Mouse (Mus musculus): ENCODE data around the gene Ifitm6. TPM values are rescaled to one million over a fixed set of nuclear protein-coding genes. Genes with fewer than 3 reads are reported as not detected.
"Not testable (repeated sequence)": the region's sequence is repeated elsewhere in the genome, so short reads cannot be mapped to it uniquely, and the experiment has no call there.

The Ifitm6 gene
- total RNA-seq (2015; ENCODE audit: low replicate concordance) (172 and 212 TPM in 2 replicates), total RNA-seq (2017; ENCODE audit: low replicate concordance) (65.6 and 95.9 TPM in 2 replicates)

GRCm38 (mm10) chr7:141017824-141018223, at the start of gene Ifitm6:
Gene Ifitm6, minus strand, starts transcription at chr7:141017924.
- ATAC-seq (replicated peaks; ENCODE audit: low FRiP score, poor library complexity, severe bottlenecking) = not testable (repeated sequence)

GRCm38 (mm10) chr7:141064576-141064975, 46.9 kb upstream of the Ifitm6 start:
- ATAC-seq (replicated peaks; ENCODE audit: low FRiP score, poor library complexity, severe bottlenecking) = no peak

- no peak for ATAC-seq (replicated peaks; ENCODE audit: low FRiP score, poor library complexity, severe bottlenecking)
These were observed 46.5 kb upstream of the Ifitm6 start for GRCm38 (mm10) chr7:141064175-141064574.

- ATAC-seq (replicated peaks; ENCODE audit: low FRiP score, poor library complexity, severe bottlenecking) = no peak
These were observed 45.6 kb upstream of the Ifitm6 start for GRCm38 (mm10) chr7:141063353-141063752.

- ATAC-seq (replicated peaks; ENCODE audit: low FRiP score, poor library complexity, severe bottlenecking) = no peak
These were observed 44.8 kb upstream of the Ifitm6 start for GRCm38 (mm10) chr7:141062525-141062924.

- ATAC-seq (replicated peaks; ENCODE audit: low FRiP score, poor library complexity, severe bottlenecking) = no peak
These were observed 43.6 kb upstream of the Ifitm6 start for GRCm38 (mm10) chr7:141061269-141061692.

- 0 out of 2 replicates have a peak, but pooled peaks have one; percentile 44 for ATAC-seq (replicated peaks; ENCODE audit: low FRiP score, poor library complexity, severe bottlenecking)
These were observed 42.9 kb upstream of the Ifitm6 start, which contains the start of gene B4galnt4 for GRCm38 (mm10) chr7:141060426-141061242. Gene B4galnt4, plus strand, starts transcription at chr7:141061104.

GRCm38 (mm10) chr7:141059929-141060328, 42.2 kb upstream of the Ifitm6 start:
- ATAC-seq (replicated peaks; ENCODE audit: low FRiP score, poor library complexity, severe bottlenecking) = no peak

GRCm38 (mm10) chr7:141058601-141059341, 41.0 kb upstream of the Ifitm6 start:
- ATAC-seq (replicated peaks; ENCODE audit: low FRiP score, poor library complexity, severe bottlenecking) = no peak

- no peak for ATAC-seq (replicated peaks; ENCODE audit: low FRiP score, poor library complexity, severe bottlenecking)
These were observed 39.8 kb upstream of the Ifitm6 start for GRCm38 (mm10) chr7:141057541-141057940.

GRCm38 (mm10) chr7:141056976-141057375, 39.3 kb upstream of the Ifitm6 start:
- ATAC-seq (replicated peaks; ENCODE audit: low FRiP score, poor library complexity, severe bottlenecking) = no peak

GRCm38 (mm10) chr7:141055785-141056184, 38.1 kb upstream of the Ifitm6 start:
- no peak for ATAC-seq (replicated peaks; ENCODE audit: low FRiP score, poor library complexity, severe bottlenecking)

- ATAC-seq (replicated peaks; ENCODE audit: low FRiP score, poor library complexity, severe bottlenecking) = no peak
These were observed 34.7 kb upstream of the Ifitm6 start for GRCm38 (mm10) chr7:141052421-141052820.

GRCm38 (mm10) chr7:141052016-141052415, 34.3 kb upstream of the Ifitm6 start:
- ATAC-seq (replicated peaks; ENCODE audit: low FRiP score, poor library complexity, severe bottlenecking) = no peak

- no peak for ATAC-seq (replicated peaks; ENCODE audit: low FRiP score, poor library complexity, severe bottlenecking)
These were observed 33.4 kb upstream of the Ifitm6 start for GRCm38 (mm10) chr7:141051060-141051685.

GRCm38 (mm10) chr7:141049326-141049725, 31.6 kb upstream of the Ifitm6 start:
- ATAC-seq (replicated peaks; ENCODE audit: low FRiP score, poor library complexity, severe bottlenecking) = no peak

GRCm38 (mm10) chr7:141048226-141049218, 30.8 kb upstream of the Ifitm6 start:
- peak; percentile 76 for ATAC-seq (replicated peaks; ENCODE audit: low FRiP score, poor library complexity, severe bottlenecking)

- no peak for ATAC-seq (replicated peaks; ENCODE audit: low FRiP score, poor library complexity, severe bottlenecking)
These were observed 30.0 kb upstream of the Ifitm6 start for GRCm38 (mm10) chr7:141047581-141048225.
